Mouse (Mus musculus): ENCODE results near the gene Hgfac. TPM values are rescaled to one million over a fixed set of nuclear protein-coding genes. Genes with fewer than 3 reads are reported as not detected.

Hgfac gene
- polyA plus RNA-seq, 1 experiment = 1.1 TPM

DNA sequence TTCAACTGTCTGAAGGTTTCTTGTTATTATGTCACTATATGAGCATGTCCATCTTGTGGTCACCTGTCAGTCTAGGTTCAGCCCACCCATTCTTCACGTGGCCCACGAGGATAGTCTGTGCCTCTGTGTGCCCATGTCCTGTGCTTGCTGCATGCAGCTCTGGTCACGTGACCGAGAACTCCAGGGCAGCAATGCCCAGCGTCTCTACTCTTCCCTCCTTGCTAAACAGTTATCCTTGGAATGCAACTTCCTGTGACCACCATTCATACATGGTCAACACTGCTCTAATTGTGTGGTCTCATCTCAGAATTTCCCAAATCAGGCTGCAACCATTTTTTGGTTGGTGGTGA lies 48.3 kb downstream of the Hgfac start:
- no peaks in the 10 kb centered on the region for H3K4me1 ChIP-seq (ENCODE audit: control insufficient read depth, insufficient read depth, low read length)
- no peak for TF ChIP-seq EP300 (IDR thresholded peaks at IDR 0.05; ENCODE audit: insufficient read depth, low read depth, low read length)
- TF ChIP-seq CTCF (IDR thresholded peaks at IDR 0.05; ENCODE audit: low read depth, low read length) = no peak
- no peak for TF ChIP-seq POLR2A (IDR thresholded peaks at IDR 0.05; ENCODE audit: insufficient read depth, low read length)

DNA sequence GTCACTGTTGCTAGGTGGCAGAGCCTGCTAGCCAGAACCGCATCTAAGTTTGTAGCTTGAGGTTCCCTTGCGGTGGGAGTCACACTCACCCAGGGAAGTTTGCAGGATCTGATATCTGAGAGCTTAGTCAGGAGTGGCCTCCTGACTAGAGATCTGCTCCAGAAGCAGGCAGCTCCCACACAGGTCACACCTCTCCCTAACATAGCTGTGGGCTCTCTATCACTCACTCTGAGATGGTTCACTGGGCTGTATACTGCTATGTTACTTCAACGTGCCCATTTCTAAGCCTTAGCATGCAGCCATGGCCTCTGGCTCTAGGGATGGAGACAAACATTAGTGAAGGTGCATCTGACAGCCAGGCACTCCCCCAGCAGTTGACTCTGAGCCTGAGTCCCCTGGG lies 50.3 kb downstream of the Hgfac start:
- Histone ChIP-seq H3K9ac (ENCODE audit: low read depth, poor library complexity, severe bottlenecking) (no peak overlapping the region), H3K27me3 (ENCODE audit: control insufficient read depth, insufficient read depth, low read length, poor library complexity, severe bottlenecking) (no peaks in the 10 kb centered on the region), H3K4me1 (ENCODE audit: control insufficient read depth, insufficient read depth, low read length) (no peaks in the 10 kb centered on the region), H3K36me3 (ENCODE audit: control insufficient read depth, insufficient read depth, low read length, poor library complexity, severe bottlenecking) (peaks cover 13% of the 10 kb centered on the region), H3K27ac (ENCODE audit: insufficient read depth, low read length) (no peak overlapping the region), H3K9me3 (replicated peaks; ENCODE audit: control insufficient read depth, insufficient read depth, low read length, poor library complexity, severe bottlenecking) (no peaks in the 10 kb centered on the region), H3K4me3 (ENCODE audit: low read depth, low read length) (no peak overlapping the region)
- no peak for TF ChIP-seq CTCF (IDR thresholded peaks at IDR 0.05; ENCODE audit: low read depth, low read length)
- TF ChIP-seq POLR2A (IDR thresholded peaks at IDR 0.05; ENCODE audit: insufficient read depth, low read length) = no peak
- no peak for TF ChIP-seq EP300 (IDR thresholded peaks at IDR 0.05; ENCODE audit: insufficient read depth, low read depth, low read length)

More for the DNA sequence above, 48.3 kb downstream of the Hgfac start:
- H3K36me3 ChIP-seq (ENCODE audit: control insufficient read depth, insufficient read depth, low read length, poor library complexity, severe bottlenecking) = peaks cover 10% of the 10 kb centered on the region
- no peaks in the 10 kb centered on the region for H3K27me3 ChIP-seq (ENCODE audit: control insufficient read depth, insufficient read depth, low read length, poor library complexity, severe bottlenecking)
- no peak overlapping the region for H3K27ac ChIP-seq (ENCODE audit: insufficient read depth, low read length)
- no peak overlapping the region for H3K9ac ChIP-seq (ENCODE audit: low read depth, poor library complexity, severe bottlenecking)
- H3K9me3 ChIP-seq (replicated peaks; ENCODE audit: control insufficient read depth, insufficient read depth, low read length, poor library complexity, severe bottlenecking) = no peaks in the 10 kb centered on the region
- H3K4me3 ChIP-seq (ENCODE audit: low read depth, low read length) = no peak overlapping the region

Other genes starting within 250 kb of the Hgfac start
- 1.4 TPM in 1 of 2 replicates, not detected in the other for gene Msantd1, start 133.5 kb upstream of the Hgfac start, polyA plus RNA-seq (2011; ENCODE audit: insufficient read depth, insufficient read length, low read depth, missing spikeins)
- gene Rgs12, start 92.1 kb upstream of the Hgfac start, polyA plus RNA-seq (2011; ENCODE audit: insufficient read depth, insufficient read length, low read depth, missing spikeins) = 23.4 and 27.0 TPM in 2 replicates
- 0.26 TPM in 1 of 2 replicates, not detected in the other for gene Dok7, start 15.3 kb downstream of the Hgfac start, polyA plus RNA-seq (2011; ENCODE audit: insufficient read depth, insufficient read length, low read depth, missing spikeins)
- 115 and 127 TPM in 2 replicates for gene Lrpap1, start 64.3 kb downstream of the Hgfac start, polyA plus RNA-seq (2011; ENCODE audit: insufficient read depth, insufficient read length, low read depth, missing spikeins)
- not detected in 2 replicates for gene Adra2c, start 236.8 kb downstream of the Hgfac start, polyA plus RNA-seq (2011; ENCODE audit: insufficient read depth, insufficient read length, low read depth, missing spikeins)

All from ES-Bruce4 (cell line).